Mouse (Mus musculus): ENCODE results near the gene Gpx4.

GRCm38 (mm10) chr10:80102216-80102915 is 55.4 kb downstream of the Gpx4 start:
- TF ChIP-seq POLR2A (IDR thresholded peaks at IDR 0.05; ENCODE audit: insufficient read depth, low read depth, low read length) (peak; percentile 83), CTCF (IDR thresholded peaks at IDR 0.05; ENCODE audit: insufficient read depth, low read depth, low read length) (no peak)

Data from olfactory bulb, adult 2 months (tissue).